Mouse (Mus musculus) stomach, embryonic 14.5 days (tissue): ENCODE measurements at regions not wholly inside any gene's neighbourhood (a gene's known extent, or its start where the extent isn't known, plus 50 kb on each side); places are given as distances from the start of the nearest gene placed in this dataset.

Experiments used
- ATAC-seq: fragments of 200-750 bp; cut with Nextera tagmentation; 2 replicates; pipeline ENCODE4 v1.8.0; 2017; ENCODE audit warnings: low read depth, moderate TSS enrichment; ENCODE audit not compliant: insufficient number of reproducible peaks, insufficient read depth, low FRiP score
- H3K27ac ChIP-seq: fragments of 300-500 bp; sonication (generic); 2 replicates; pipeline ENCODE4 v1.5.1; 2014; ENCODE audit warnings: mild to moderate bottlenecking, low read length, moderate library complexity, mixed read lengths
- H3K27me3 ChIP-seq: fragments of 300-500 bp; sonication (generic); 2 replicates; pipeline ENCODE4 v1.6.1; 2014; ENCODE audit warnings: low read length, control low read depth, mixed read lengths; ENCODE audit not compliant: control insufficient read depth, insufficient read depth
- H3K36me3 ChIP-seq: fragments of 300-500 bp; sonication (generic); 2 replicates; pipeline ENCODE4 v1.6.1; 2014; ENCODE audit warnings: mild to moderate bottlenecking, control low read depth, low read length, moderate library complexity, mixed read lengths; ENCODE audit not compliant: control insufficient read depth, insufficient read depth
- H3K4me1 ChIP-seq: fragments of 300-500 bp; sonication (generic); 2 replicates; pipeline ENCODE4 v1.6.1; 2014; ENCODE audit warnings: low read length, control low read depth, mixed read lengths; ENCODE audit not compliant: control insufficient read depth, insufficient read depth
- H3K4me2 ChIP-seq: fragments of 300-500 bp; sonication (generic); replicated peaks from 2 replicates; pipeline ENCODE4 v1.6.1; 2014; ENCODE audit warnings: low read depth, low read length, control low read depth
- H3K4me3 ChIP-seq: fragments of 300-500 bp; sonication (generic); 2 replicates; pipeline ENCODE4 v1.5.1; 2014; ENCODE audit warnings: low read depth, low read length, control low read depth
- H3K9ac ChIP-seq: fragments of 300-500 bp; sonication (generic); replicated peaks from 2 replicates; pipeline ENCODE4 v1.6.1; 2014; ENCODE audit warnings: low read depth, mild to moderate bottlenecking, control low read depth, low read length, moderate library complexity, mixed read lengths
- H3K9me3 ChIP-seq: fragments of 300-500 bp; sonication (generic); 2 replicates; pipeline ENCODE4 v1.6.1; 2016; ENCODE audit warnings: low read depth, low read length, control low read depth; ENCODE audit not compliant: control insufficient read depth
- WGBS: fragments of 180-500 bp; shearing (Covaris S2); extraction: QIAGEN DNeasy Blood & Tissue Kit; methylation state at CpG from one replicate; pipeline ENCODE4 v1.1.7; 2014; 5-methylcytosine and 5-hydroxymethylcytosine counted together

- Histone ChIP-seq H3K27me3 (no peaks in the 10 kb centered on the region), H3K9me3 (no peaks in the 10 kb centered on the region), H3K27ac (no peak overlapping the region), H3K9ac (no peak overlapping the region), H3K4me3 (no peak overlapping the region), H3K36me3 (no peaks in the 10 kb centered on the region), H3K4me2 (no peak overlapping the region), H3K4me1 (no peaks in the 10 kb centered on the region)
- no peak for ATAC-seq
- 55% methylated on average over 5 of the region's 5 CpGs for WGBS
Measured at GRCm38 (mm10) chr14:76964046-76964445, 72.5 kb upstream of the Ccdc122 start.

GRCm38 (mm10) chr14:76958875-76959274 lies 77.7 kb upstream of the Ccdc122 start:
- ATAC-seq, result no peak
- no peak overlapping the region for H3K4me2 ChIP-seq

GRCm38 (mm10) chr14:76957136-76957535 lies 79.4 kb upstream of the Ccdc122 start:
- H3K27me3 ChIP-seq, result no peaks in the 10 kb centered on the region
- no peaks in the 10 kb centered on the region for H3K36me3 ChIP-seq
- ATAC-seq, result no peak
- no peak overlapping the region for H3K4me3 ChIP-seq
- no peak overlapping the region for H3K27ac ChIP-seq
- H3K4me2 ChIP-seq, result no peak overlapping the region
- 61% methylated on average over 2 of the region's 2 CpGs for WGBS
- no peak overlapping the region for H3K9ac ChIP-seq
- no peaks in the 10 kb centered on the region for H3K9me3 ChIP-seq
- H3K4me1 ChIP-seq, result no peaks in the 10 kb centered on the region; the same call in 1 of the 2 replicates

More at GRCm38 (mm10) chr14:76958875-76959274, 77.7 kb upstream of the Ccdc122 start:
- H3K27me3 ChIP-seq, result no peaks in the 10 kb centered on the region
- 67% methylated on average over 10 of the region's 10 CpGs for WGBS
- H3K36me3 ChIP-seq, result no peaks in the 10 kb centered on the region
- H3K27ac ChIP-seq, result no peak overlapping the region
- no peaks in the 10 kb centered on the region; the same call in 1 of the 2 replicates for H3K4me1 ChIP-seq
- H3K4me3 ChIP-seq, result no peak overlapping the region
- H3K9ac ChIP-seq, result no peak overlapping the region
- no peaks in the 10 kb centered on the region for H3K9me3 ChIP-seq

- Histone ChIP-seq H3K4me1 (peaks cover 12% of the 10 kb centered on the region), H3K27me3 (no peaks in the 10 kb centered on the region), H3K4me3 (no peak overlapping the region), H3K9ac (no peak overlapping the region), H3K36me3 (no peaks in the 10 kb centered on the region), H3K27ac (no peak overlapping the region), H3K4me2 (no peak overlapping the region), H3K9me3 (no peaks in the 10 kb centered on the region)
- ATAC-seq, result no peak
- 95% methylated on average over 2 of the region's 2 CpGs for WGBS
Measured at GRCm38 (mm10) chr14:76953171-76953570, 83.4 kb upstream of the Ccdc122 start.

- no peak overlapping the region for H3K27ac ChIP-seq
- WGBS, result 54% methylated on average over 4 of the region's 4 CpGs
- no peaks in the 10 kb centered on the region for H3K27me3 ChIP-seq
- no peak overlapping the region for H3K9ac ChIP-seq
- no peak overlapping the region for H3K4me2 ChIP-seq
- H3K9me3 ChIP-seq, result no peaks in the 10 kb centered on the region
- H3K36me3 ChIP-seq, result no peaks in the 10 kb centered on the region
- H3K4me1 ChIP-seq, result peaks cover 16% of the 10 kb centered on the region
- no peak for ATAC-seq
- H3K4me3 ChIP-seq, result no peak overlapping the region
Measured at GRCm38 (mm10) chr14:76951450-76951849, 85.1 kb upstream of the Ccdc122 start.

GRCm38 (mm10) chr14:76949388-76949787 lies 87.2 kb upstream of the Ccdc122 start:
- no peaks in the 10 kb centered on the region for H3K9me3 ChIP-seq
- H3K27me3 ChIP-seq, result no peaks in the 10 kb centered on the region
- H3K4me1 ChIP-seq, result peaks cover 16% of the 10 kb centered on the region
- H3K4me2 ChIP-seq, result no peak overlapping the region
- no peaks in the 10 kb centered on the region for H3K36me3 ChIP-seq
- H3K27ac ChIP-seq, result peak overlapping the region; percentile 79
- no peak overlapping the region for H3K4me3 ChIP-seq
- H3K9ac ChIP-seq, result no peak overlapping the region
- ATAC-seq, result no peak
- 50% methylated on average over 3 of the region's 3 CpGs for WGBS

- ATAC-seq, result peak; percentile 76; the same call in 1 of the 2 replicates
- Histone ChIP-seq H3K4me1 (peaks cover 16% of the 10 kb centered on the region), H3K27me3 (no peaks in the 10 kb centered on the region), H3K9me3 (no peaks in the 10 kb centered on the region), H3K36me3 (no peaks in the 10 kb centered on the region), H3K27ac (peak overlapping the region; percentile 79), H3K4me2 (no peak overlapping the region), H3K4me3 (no peak overlapping the region), H3K9ac (no peak overlapping the region)
- WGBS, result 31% methylated on average over 3 of the region's 3 CpGs
Measured at GRCm38 (mm10) chr14:76948948-76949347, 87.6 kb upstream of the Ccdc122 start.

- WGBS, result 48% methylated on average over 6 of the region's 6 CpGs
- ATAC-seq, result no peak
- Histone ChIP-seq H3K4me1 (peaks cover 16% of the 10 kb centered on the region), H3K9me3 (no peaks in the 10 kb centered on the region), H3K27ac (peak overlapping the region; percentile 79; the same call in 1 of the 2 replicates), H3K27me3 (no peaks in the 10 kb centered on the region), H3K4me2 (no peak overlapping the region), H3K9ac (no peak overlapping the region), H3K4me3 (no peak overlapping the region), H3K36me3 (no peaks in the 10 kb centered on the region)
Measured at GRCm38 (mm10) chr14:76948481-76948880, 88.1 kb upstream of the Ccdc122 start.

GRCm38 (mm10) chr14:76947148-76947547 lies 89.4 kb upstream of the Ccdc122 start:
- Histone ChIP-seq H3K4me2 (no peak overlapping the region), H3K27ac (no peak overlapping the region), H3K4me3 (no peak overlapping the region), H3K27me3 (no peaks in the 10 kb centered on the region), H3K36me3 (no peaks in the 10 kb centered on the region), H3K9ac (no peak overlapping the region), H3K4me1 (peaks cover 16% of the 10 kb centered on the region), H3K9me3 (no peaks in the 10 kb centered on the region)
- WGBS, result 38% methylated on average over 3 of the region's 3 CpGs
- ATAC-seq, result peak; percentile 46; the same call in 1 of the 2 replicates
